Mouse (Mus musculus): ENCODE data around the gene Tex13b. TPM values are rescaled to one million over a fixed set of nuclear protein-coding genes. Genes with fewer than 3 reads are reported as not detected.
A peak's percentile ranks its signal among the peaks of the same experiment; 100 is the strongest.
"Not testable (repeated sequence)": the region's sequence is repeated elsewhere in the genome, so short reads cannot be mapped to it uniquely, and the experiment has no call there.

Gene Tex13b
- 0.13 TPM in 1 of 2 replicates, not detected in the other for polyA plus RNA-seq (2015; fragmentation: Nextera tagmentation; extraction: Ambion mirVana)

DNA sequence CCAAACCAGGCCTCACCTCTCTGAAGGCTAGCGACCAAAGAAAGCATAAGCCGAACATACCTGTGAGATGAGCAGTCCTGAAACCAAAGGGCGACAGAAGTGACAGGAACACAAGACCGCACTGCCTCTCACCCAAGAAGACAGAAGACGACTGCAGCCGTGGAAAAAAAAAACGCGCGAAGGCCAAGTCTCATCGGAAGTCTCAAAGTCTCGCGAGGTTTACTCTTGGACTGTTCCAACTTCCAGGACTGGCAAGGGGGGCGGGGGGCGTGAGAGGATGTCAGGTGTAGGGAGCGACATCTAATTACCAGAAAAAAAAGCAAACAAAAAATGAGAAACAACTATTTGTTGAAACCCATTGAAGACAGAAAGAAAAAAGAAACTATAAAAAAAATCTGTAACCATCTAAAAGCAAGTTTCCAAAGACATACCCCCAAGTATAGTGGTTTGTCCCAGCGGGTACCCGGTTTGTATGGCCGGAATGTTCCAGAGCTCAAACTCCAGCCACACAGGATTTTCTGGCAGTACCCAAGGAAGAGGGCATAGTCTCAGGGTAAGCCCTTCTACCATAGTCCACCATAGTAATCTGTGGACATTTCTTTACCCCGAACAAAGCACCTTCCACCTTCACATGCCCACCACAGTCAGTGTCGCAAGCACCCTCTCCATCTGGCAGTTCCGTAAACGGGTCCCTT is at the start of gene Tex13b:
Tex13b (minus strand) TSS at position 122 of the 695 bp plus-strand sequence.
- H3K27me3 ChIP-seq = peaks cover 39% of the 10 kb centered on the region; the same call in 1 of the 2 replicates
- H3K27ac ChIP-seq = no peak within 1 kb of the TSS
- WGBS = 95% methylated on average over 22 of the region's 22 CpGs
- H3K4me3 ChIP-seq = no peak within 1 kb of the TSS
- no peak for ATAC-seq (ENCODE audit: insufficient number of reproducible peaks, insufficient read depth, low FRiP score, low TSS enrichment, low read depth)
- no peaks in the 10 kb centered on the region for H3K9me3 ChIP-seq
- no peaks in the 10 kb centered on the region for H3K36me3 ChIP-seq
- H3K9ac ChIP-seq = no peak within 1 kb of the TSS
- no peak within 1 kb of the TSS for H3K4me2 ChIP-seq
- no peaks in the 10 kb centered on the region for H3K4me1 ChIP-seq

DNA sequence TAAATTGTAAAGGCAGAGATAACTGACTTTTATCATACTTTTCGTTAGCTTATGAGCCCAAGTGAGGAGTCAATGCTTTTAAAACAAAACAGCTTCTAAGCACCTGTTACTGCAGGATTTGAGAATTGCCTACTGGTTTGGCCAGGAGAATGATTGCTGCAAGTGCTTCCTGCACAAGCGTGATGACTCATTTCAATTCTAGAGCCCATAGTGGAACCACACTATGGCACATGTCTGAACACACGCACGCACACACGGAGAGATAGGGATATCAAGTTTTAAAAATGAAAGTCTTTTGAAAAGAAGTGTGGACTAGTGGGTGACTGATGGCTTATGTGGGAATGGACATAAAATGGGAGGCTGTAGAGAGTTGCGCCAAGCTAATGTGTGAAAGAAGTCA is 49.5 kb upstream of the Tex13b start:
- Histone ChIP-seq H3K27me3 (peaks cover 8% of the 10 kb centered on the region), H3K9ac (no peak overlapping the region), H3K4me1 (no peaks in the 10 kb centered on the region), H3K36me3 (no peaks in the 10 kb centered on the region), H3K9me3 (no peaks in the 10 kb centered on the region), H3K4me3 (no peak overlapping the region), H3K27ac (no peak overlapping the region), H3K4me2 (no peak overlapping the region)
- WGBS = 90% methylated on average over 6 of the region's 6 CpGs
- no peak for ATAC-seq (ENCODE audit: insufficient number of reproducible peaks, insufficient read depth, low FRiP score, low TSS enrichment, low read depth)

DNA sequence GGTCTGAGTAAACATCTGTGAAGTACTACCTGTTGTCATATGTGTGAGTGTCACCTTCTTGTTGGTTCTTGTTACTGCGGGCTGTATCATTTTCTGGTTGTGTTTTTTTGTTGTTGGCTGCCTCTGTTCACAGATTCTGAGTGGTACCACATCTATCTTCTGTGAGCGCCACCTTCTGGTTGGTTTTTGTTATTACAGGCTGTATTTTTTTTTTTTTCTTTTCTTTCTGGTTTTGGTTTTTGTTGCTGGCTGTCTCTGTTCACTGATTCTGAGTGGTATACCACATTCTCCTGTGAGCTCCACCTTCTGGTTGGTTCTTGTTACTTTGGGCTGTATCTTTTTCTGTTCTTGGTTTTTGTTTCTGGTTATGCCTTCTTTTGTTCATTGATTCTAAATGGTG is 44.2 kb upstream of the Tex13b start:
- H3K4me3 ChIP-seq = no peak overlapping the region
- H3K4me1 ChIP-seq = no peaks in the 10 kb centered on the region
- WGBS = 37% methylated on average over 2 of the region's 2 CpGs
- H3K27ac ChIP-seq = no peak overlapping the region
- H3K4me2 ChIP-seq = no peak overlapping the region
- H3K27me3 ChIP-seq = peaks cover 7% of the 10 kb centered on the region
- no peak overlapping the region for H3K9ac ChIP-seq
- ATAC-seq (ENCODE audit: insufficient number of reproducible peaks, insufficient read depth, low FRiP score, low TSS enrichment, low read depth) = no peak
- no peaks in the 10 kb centered on the region for H3K9me3 ChIP-seq
- no peaks in the 10 kb centered on the region for H3K36me3 ChIP-seq

DNA sequence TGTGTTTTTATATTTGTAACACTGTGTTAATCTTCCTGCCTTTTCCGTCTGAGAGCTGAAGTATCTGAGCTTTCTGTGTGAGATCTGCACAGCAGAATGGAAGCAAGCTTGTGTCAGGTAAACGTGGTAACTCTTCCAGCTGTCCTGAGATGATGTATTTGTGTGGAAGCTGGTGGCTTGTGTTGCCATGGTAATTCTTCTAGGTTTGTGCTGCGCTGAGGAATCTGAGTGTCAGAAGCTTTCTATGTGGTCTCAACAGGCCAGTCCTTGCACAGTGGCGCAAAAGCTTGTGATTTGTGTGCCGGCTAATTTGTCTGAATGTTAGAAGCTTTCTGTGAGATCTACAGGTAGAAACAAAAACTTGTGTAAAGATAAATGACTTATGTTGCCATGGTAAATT is 43.8 kb upstream of the Tex13b start:
- H3K27ac ChIP-seq; H3K4me3 ChIP-seq; H3K9ac ChIP-seq; ATAC-seq (ENCODE audit: insufficient number of reproducible peaks, insufficient read depth, low FRiP score, low TSS enrichment, low read depth); H3K4me2 ChIP-seq; H3K27me3 ChIP-seq; H3K9me3 ChIP-seq; H3K4me1 ChIP-seq; H3K36me3 ChIP-seq: not testable (repeated sequence)
- WGBS = 67% methylated on average over 5 of the region's 5 CpGs

DNA sequence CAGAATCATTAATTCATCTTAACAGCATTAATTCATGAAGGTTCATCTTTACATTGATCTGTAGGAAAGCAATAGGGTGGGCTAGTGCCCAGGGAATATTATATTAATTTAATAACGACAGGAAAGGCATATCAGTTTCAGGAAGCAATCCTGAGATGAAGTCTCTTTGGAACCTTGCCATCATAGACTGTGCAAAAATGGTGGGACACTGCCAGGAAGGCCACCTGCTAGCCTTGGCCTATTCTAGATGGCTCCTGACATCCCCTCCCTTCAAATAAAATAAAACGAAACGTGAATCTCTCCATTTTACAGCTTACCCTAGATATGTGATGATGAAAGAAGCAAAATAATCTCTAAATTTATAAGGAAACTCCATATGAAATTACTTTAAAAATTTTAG is 41.3 kb upstream of the Tex13b start:
- H3K9ac ChIP-seq = no peak overlapping the region
- no peaks in the 10 kb centered on the region for H3K9me3 ChIP-seq
- peaks cover 9% of the 10 kb centered on the region for H3K27me3 ChIP-seq
- 78% methylated on average over 3 of the region's 3 CpGs for WGBS
- H3K4me2 ChIP-seq = no peak overlapping the region
- no peak for ATAC-seq (ENCODE audit: insufficient number of reproducible peaks, insufficient read depth, low FRiP score, low TSS enrichment, low read depth)
- no peak overlapping the region for H3K4me3 ChIP-seq
- H3K36me3 ChIP-seq = no peaks in the 10 kb centered on the region
- no peak overlapping the region for H3K27ac ChIP-seq
- H3K4me1 ChIP-seq = no peaks in the 10 kb centered on the region

DNA sequence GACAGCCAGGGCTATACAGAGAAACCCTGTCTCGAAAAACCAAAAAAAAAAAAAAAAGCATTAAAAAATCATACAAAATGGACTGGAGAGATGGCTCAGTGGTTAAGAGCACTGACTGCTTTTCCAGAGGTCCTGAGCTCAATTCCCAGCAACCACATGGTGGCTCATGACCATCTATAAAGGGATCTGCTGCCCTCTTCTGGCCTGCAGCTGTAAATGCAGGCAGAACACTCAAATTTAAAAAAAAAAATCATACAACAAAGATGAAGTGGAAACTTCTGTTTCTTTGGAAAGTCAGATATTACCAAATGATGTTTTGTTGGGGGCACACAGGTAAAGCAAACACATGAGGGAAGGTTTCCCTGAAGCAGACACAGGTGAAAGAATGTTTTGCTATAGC is 32.2 kb upstream of the Tex13b start:
- H3K36me3 ChIP-seq; ATAC-seq (ENCODE audit: insufficient number of reproducible peaks, insufficient read depth, low FRiP score, low TSS enrichment, low read depth); H3K9ac ChIP-seq; H3K27ac ChIP-seq; H3K4me1 ChIP-seq; H3K4me2 ChIP-seq; H3K4me3 ChIP-seq; H3K9me3 ChIP-seq: not testable (repeated sequence)
- H3K27me3 ChIP-seq = peaks cover 33% of the 10 kb centered on the region
- 75% methylated on average over 1 of the region's 1 CpGs for whole genome bisulfite sequencing

- Histone ChIP-seq H3K4me2 (no peak overlapping the region), H3K4me3 (no peak overlapping the region), H3K4me1 (no peaks in the 10 kb centered on the region), H3K27me3 (peaks cover 56% of the 10 kb centered on the region), H3K36me3 (no peaks in the 10 kb centered on the region), H3K9me3 (no peaks in the 10 kb centered on the region), H3K27ac (no peak overlapping the region), H3K9ac (no peak overlapping the region)
- WGBS = 63% methylated on average over 4 of the region's 4 CpGs
- ATAC-seq (ENCODE audit: insufficient number of reproducible peaks, insufficient read depth, low FRiP score, low TSS enrichment, low read depth) = no peak
Measured at GRCm38 (mm10) chrX:140839887-140840286, 26.7 kb upstream of the Tex13b start.

DNA sequence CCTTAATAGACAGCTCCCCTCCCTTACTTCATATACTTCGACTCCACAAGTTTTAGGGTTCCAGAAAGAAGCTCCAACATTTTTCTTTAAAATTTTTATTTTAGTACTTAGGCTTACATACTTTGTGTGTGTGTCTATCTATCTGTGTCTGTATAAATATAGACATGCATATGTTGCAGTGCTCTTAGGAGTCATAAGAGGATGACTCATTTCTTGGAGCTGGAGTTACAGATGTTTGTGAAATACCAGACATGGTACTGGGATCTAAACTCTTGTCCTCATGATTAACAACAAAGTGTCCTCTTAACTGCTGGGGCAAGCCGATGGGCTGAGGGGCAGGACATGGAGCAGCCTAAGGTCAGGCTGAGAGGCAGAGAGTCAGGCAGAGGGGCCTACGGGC is 24.8 kb upstream of the Tex13b start:
- Histone ChIP-seq H3K4me2 (no peak overlapping the region), H3K36me3 (no peaks in the 10 kb centered on the region), H3K27me3 (peaks cover 53% of the 10 kb centered on the region), H3K4me3 (no peak overlapping the region), H3K4me1 (no peaks in the 10 kb centered on the region), H3K27ac (no peak overlapping the region), H3K9ac (no peak overlapping the region), H3K9me3 (no peaks in the 10 kb centered on the region)
- no peak for ATAC-seq (ENCODE audit: insufficient number of reproducible peaks, insufficient read depth, low FRiP score, low TSS enrichment, low read depth)
- WGBS = 62% methylated on average over 3 of the region's 3 CpGs

DNA sequence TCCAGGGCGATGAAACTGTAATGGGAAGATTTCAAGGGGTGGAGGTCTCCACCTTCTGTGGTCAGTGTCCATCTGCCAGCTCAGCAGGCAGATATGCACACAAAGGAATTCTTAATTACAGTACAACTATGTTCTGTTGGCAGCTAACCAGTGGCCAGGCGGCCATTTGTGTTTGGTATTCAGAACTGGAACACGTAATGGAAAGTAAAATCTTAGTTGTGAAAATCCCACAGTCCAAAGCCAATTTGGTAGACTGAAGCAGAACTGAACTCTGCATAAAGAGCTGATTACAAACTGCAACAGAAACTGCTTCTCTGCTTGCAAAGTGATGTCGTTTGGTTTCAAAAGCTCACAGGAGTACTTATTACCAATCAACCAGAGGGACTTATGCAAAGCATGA is 18.5 kb upstream of the Tex13b start:
- Histone ChIP-seq H3K36me3 (no peaks in the 10 kb centered on the region), H3K9me3 (no peaks in the 10 kb centered on the region), H3K4me1 (no peaks in the 10 kb centered on the region), H3K27ac (no peak overlapping the region), H3K4me3 (no peak overlapping the region), H3K9ac (no peak overlapping the region), H3K27me3 (peaks cover 14% of the 10 kb centered on the region; the same call in 1 of the 2 replicates), H3K4me2 (no peak overlapping the region)
- WGBS = 74% methylated on average over 4 of the region's 4 CpGs
- no peak for ATAC-seq (ENCODE audit: insufficient number of reproducible peaks, insufficient read depth, low FRiP score, low TSS enrichment, low read depth)

DNA sequence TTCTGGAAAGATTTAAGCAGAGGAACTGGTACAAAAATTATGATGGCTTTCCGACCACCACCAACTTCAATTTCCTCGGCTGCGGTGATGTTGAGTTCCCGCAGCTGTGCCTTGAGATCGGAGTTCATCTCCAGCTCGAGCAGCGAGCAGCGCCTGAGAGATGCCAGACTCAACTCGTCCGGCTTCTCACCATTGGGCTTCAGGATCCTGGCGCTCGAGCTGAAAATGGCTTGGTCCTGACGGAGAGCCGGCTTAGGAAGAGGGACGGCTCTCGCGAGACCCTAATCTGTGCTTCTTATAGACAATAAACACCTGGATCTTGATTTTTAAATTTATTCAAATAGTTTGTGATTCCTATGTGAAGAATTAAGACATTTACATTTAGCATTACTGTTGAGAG is 9.1 kb upstream of the Tex13b start:
- no peak overlapping the region for H3K9ac ChIP-seq
- WGBS = 85% methylated on average over 17 of the region's 17 CpGs
- H3K36me3 ChIP-seq = no peaks in the 10 kb centered on the region
- ATAC-seq (ENCODE audit: insufficient number of reproducible peaks, insufficient read depth, low FRiP score, low TSS enrichment, low read depth) = no peak
- no peaks in the 10 kb centered on the region for H3K9me3 ChIP-seq
- H3K27me3 ChIP-seq = peaks cover 20% of the 10 kb centered on the region
- no peak overlapping the region for H3K4me2 ChIP-seq
- H3K4me3 ChIP-seq = no peak overlapping the region
- H3K27ac ChIP-seq = no peak overlapping the region
- no peaks in the 10 kb centered on the region for H3K4me1 ChIP-seq

- H3K9me3 ChIP-seq = no peaks in the 10 kb centered on the region
- 85% methylated on average over 2 of the region's 2 CpGs for WGBS
- H3K27ac ChIP-seq = no peak overlapping the region
- H3K36me3 ChIP-seq = no peaks in the 10 kb centered on the region
- no peak overlapping the region for H3K9ac ChIP-seq
- H3K27me3 ChIP-seq = peaks cover 29% of the 10 kb centered on the region
- ATAC-seq (ENCODE audit: insufficient number of reproducible peaks, insufficient read depth, low FRiP score, low TSS enrichment, low read depth) = peak; percentile 56; the same call in 1 of the 2 replicates
- H3K4me3 ChIP-seq = no peak overlapping the region
- no peak overlapping the region for H3K4me2 ChIP-seq
- H3K4me1 ChIP-seq = no peaks in the 10 kb centered on the region
Measured at GRCm38 (mm10) chrX:140805340-140805739, 7.9 kb downstream of the Tex13b start.

DNA sequence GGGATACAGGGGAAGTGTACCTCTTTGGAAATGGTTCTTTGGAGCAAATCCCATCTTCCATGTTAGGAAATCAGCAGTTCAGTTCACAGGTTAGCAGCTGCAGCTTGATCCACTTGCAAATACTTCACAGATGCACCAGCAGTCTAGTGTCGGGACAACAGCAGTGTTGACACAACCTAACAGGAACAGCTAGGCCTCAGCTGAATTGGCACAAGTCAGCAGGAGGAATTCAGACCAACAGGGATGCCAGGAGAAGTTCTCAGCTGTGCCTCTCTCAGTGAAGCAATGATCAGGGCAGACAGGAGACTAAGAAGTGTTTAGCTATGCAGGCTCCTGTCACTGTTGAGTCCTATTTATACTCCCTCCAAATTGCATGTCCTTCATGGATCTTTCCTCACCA is 43.4 kb downstream of the Tex13b start:
- no peak overlapping the region for H3K9ac ChIP-seq
- H3K4me2 ChIP-seq = no peak overlapping the region
- WGBS = 67% methylated on average over 1 of the region's 1 CpGs
- no peaks in the 10 kb centered on the region for H3K36me3 ChIP-seq
- H3K4me3 ChIP-seq = no peak overlapping the region
- H3K27ac ChIP-seq = no peak overlapping the region
- H3K4me1 ChIP-seq = no peaks in the 10 kb centered on the region
- no peaks in the 10 kb centered on the region for H3K9me3 ChIP-seq
- peaks cover 23% of the 10 kb centered on the region; the same call in 1 of the 2 replicates for H3K27me3 ChIP-seq
- no peak for ATAC-seq (ENCODE audit: insufficient number of reproducible peaks, insufficient read depth, low FRiP score, low TSS enrichment, low read depth)

Data from embryonic facial prominence, embryonic 13.5 days (tissue).